Mouse (Mus musculus) thymus, postnatal 4 days (tissue): Measurements from ENCODE around the gene Ankrd1.

Source experiments
- DNase-seq: peaks from one replicate; pipeline ENCODE4 v3.0.0; 2021

Gene Ankrd1

DNA sequence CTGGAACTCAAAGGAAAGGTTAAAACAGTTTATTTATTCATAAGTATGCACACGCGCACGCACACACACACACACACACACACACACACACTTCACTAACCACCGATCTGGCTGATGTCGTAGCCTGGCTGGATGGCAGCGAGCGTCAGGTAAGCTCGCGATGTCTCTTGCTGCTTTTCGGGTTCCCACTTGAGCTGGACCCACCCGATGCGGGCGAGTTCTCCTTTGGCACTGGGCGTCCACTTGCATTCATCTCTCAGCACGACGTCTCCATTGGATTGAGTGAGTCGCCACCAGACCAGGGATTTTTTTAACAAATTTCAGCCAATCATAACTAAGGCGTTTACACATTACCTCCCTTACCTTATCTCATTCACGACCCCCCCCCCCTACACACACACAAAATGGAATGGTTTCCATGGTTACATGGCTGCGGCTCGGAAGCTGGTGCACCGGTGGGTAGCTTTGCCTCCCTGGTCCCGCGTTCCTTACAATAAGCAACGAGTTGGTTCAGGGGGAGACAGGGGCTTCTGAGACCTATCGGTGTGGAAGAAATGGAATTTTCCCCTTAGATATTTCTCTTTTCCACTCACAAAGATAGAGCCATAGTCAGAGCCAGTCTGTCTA is 10.5 kb downstream of the Ankrd1 start:
- DNase-seq, result no peak

DNA sequence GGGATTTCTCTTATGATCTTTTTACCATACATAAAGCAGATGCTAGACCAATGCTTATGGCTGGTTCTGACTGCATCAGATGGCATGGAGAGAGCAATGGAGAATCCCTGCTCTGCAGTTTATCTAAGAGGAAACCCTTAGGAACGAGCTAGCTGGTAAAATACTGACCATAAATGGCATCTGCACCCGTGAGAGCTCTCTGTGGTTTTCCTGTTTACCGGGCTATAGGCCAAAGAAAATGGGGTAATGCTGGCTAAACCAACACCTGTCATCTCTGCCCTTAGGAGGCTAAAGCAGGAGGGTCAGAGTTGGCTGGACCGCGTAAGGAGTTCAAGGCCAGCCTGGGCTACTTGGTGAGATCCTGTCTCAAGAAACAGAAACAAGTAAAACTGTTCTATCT is 16.0 kb downstream of the Ankrd1 start:
- DNase-seq, result no peak

GRCm38 (mm10) chr19:36098916-36099315 is 21.0 kb downstream of the Ankrd1 start:
- DNase-seq, result no peak

DNA sequence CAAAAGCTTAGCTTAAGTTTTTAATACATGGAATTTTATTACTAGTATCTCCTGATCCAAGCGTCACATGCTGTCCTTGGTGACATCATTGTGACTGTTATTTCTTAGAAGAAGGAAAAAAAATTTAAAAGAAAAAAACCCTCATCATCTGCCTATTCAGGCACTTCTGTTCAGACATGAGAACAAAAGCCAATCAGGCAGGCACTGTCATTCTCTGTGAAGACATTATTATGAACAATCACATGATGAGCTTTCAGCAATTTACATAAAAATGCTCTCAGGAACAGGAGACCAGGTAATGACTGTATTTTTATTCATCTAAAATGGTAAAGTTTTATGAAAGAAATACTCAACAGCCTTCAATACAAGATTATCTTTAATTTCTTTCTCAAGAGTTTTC is 21.6 kb downstream of the Ankrd1 start:
- DNase-seq, result no peak

DNA sequence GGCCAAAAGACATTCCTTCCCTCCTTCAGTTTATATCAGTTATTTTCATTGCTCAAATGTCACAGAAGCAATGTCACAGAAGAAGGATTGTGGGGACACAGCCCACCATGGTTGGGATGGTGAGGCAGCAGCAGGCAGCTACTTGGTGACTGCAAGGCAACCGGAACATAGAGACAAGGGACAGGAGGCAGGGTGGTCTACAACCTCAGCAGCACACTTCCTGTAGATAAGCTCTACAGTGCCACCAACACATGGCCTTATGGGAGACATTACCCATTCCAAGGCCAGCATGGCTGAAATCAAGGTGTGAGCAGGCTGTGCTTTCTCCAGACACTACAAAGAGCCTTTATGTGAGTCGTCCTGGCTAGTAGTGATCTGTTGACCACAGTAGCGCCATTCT is 22.7 kb downstream of the Ankrd1 start:
- DNase-seq, result no peak

- no peak for DNase-seq
Observed at GRCm38 (mm10) chr19:36090781-36091180, 29.1 kb downstream of the Ankrd1 start.

- peak; percentile 88 for DNase-seq
Observed at GRCm38 (mm10) chr19:36083262-36084225, 36.4 kb downstream of the Ankrd1 start, which contains the start of gene Rpp30. Rpp30 (plus strand) TSS chr19:36083716.

DNA sequence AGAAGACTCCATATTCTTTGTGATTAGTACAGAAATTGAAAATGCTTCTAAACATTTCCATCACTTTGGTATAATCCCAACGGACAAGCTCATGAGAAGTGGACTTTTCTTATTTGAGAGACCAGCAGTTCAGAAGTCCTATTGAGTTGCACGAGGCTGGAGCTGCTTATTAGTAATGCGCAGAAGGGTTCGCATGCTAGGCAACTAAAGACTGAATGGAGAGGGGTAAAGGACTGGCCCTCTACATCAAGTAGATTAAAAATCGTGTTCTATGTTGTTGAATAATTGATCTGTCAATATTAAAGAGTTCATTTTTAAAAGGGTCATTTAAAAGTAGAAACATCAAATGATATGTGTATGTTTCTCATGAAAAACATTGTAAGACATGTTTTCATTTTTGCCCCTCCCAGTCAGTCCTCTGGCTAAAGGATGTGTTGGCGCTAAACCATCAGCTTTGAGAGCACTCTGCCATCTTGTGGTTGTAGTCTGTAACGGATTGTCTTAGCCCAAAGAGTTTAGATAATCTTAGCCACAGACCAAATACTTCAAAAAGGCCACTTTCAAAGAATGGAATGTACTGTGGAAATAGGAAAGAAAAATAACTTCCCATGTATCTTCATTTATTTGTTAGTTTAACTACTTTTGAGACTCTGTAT is 37.2 kb downstream of the Ankrd1 start:
- DNase-seq, result peak; percentile 38

DNA sequence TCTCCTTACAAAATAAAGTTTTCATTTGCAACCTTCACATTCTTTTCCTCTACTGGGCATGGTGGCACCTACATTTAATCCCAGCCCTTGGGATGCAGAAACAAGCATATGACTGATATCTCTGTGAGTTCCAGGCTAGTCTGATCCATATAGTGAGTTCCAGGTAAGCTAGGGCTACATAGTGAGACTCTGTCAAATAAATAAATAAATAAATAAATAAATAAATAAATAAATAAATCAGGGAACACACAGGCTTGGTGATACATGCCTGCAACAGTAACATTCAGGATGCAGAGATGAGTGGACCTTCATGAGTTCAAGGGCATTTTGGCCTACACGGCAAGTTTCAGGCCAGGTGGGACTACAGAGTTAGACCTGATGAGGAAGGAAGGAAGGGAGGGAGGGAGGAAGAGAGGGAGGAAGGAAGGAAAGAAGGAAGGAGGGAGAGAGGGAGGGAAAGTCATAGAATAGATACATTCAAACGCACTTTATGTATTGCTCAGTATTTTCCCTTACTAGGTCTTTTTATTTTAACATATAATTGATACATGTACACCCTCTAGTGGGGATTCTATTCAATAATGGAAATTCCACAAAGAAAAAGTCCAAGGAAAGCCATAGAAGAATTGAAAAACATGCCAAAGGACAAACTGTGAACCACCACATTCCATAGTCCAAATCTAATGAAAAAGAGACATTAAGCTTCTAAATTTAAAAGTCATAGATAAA is 56.9 kb downstream of the Ankrd1 start:
- DNase-seq, result no peak
